Mouse (Mus musculus) heart, postnatal 36 days (tissue): ENCODE data around the gene Naaladl1. TPM values are rescaled to one million over a fixed set of nuclear protein-coding genes. Genes with fewer than 3 reads are reported as not detected.

Source experiments
- DNase-seq, 2 experiments: peaks; one replicate each; pipeline ENCODE4 v3.0.0; 2021 to 2022
- intact Hi-C: fragments of 180-260 bp; cut with DNase I; formaldehyde crosslinking; loops from one replicate; pipeline ENCODE4 v1.15.1; 2025
- total RNA-seq, 2 experiments: library from RNA; stranded (reverse); gene quantifications; 2 replicates each; pipeline ENCODE4 v1.2.3; 2021

Naaladl1 gene
- not detected for total RNA-seq

DNA sequence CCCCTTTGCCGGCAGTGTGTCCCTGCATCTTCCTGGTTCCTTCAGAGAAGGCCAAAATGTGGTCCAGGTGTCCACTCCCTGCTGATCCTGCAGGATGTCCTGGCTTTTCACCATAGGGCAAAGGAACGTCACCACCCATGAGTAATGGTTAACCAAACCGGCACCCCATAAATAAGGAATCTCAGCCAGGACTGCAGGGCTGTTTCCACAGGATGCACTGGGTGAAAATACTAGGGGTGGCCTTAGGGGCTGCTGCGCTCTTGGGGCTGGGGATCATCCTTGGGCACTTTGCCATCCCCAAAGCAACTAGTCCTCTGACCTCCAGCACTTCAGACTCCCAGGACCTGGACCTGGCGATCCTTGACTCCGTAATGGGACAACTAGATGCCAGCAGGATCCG lies at the start of gene Naaladl1:
Gene Naaladl1, plus strand, starts transcription at position 197 of the 400 bp plus-strand sequence.
- intact Hi-C loops = no loop called here
- DNase-seq = no peak

DNA sequence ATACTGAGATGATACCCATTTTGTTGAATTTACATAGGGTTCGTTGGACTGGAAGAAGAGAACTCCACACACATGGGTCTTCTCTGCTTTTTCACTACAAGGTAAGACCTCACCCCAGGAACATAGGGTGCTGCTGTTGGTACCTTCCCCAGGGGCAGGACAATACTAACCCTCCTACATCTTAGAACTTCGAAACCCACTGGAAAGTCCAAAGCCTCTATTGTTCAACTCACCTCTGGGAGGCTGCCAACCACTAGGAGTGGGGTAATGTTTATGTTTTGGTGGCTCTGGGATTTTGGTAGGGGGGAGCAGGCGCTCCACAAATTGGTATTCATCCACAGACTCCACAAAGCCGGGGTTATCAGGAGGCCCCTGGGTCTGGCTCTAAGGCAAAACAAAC lies 48.9 kb upstream of the Naaladl1 start:
- DNase-seq = no peak
- intact Hi-C loops = loop anchor here (1.0 kb wide), 1 partner anchor 28 kb away; the partner anchor contains the start of genes Cdca5 and Zfpl1

DNA sequence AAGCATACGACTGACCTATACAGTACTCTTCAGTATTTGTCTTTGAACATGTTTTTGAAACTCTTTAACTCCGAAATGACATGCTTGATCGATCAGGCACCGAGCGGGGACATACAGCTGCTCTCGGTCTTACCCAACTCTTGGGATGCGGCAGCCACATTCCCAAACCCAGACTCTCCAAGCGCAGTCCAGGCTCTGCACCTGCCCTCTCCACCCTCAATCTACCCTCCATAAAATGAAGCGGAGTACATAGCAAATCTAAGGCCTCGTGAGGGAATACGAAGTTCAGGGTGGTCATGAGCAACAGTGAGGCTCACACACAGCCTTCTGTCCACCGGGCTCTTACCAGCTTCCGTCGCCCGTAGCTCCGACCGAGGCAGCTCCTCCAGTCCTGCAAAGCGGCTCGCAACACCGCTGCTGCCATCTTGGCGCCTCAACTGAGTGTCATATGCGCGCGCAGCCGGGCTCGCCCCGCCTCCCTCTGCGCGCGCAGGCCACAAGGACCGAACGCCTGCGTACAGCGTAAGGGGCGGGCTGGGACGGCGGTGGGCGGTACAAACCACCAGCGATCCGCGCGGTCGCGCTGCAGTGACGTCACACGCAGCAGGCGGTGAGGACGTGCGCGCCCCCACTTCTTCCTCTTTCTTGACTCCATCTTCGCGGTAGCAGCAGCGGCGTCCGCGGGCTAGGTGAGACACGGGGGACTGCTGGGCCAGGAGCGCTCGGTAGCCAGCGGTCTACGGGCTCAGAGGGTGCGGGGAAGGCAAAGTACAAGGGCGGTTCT lies 48.1 kb upstream of the Naaladl1 start, which contains the start of the genes Mrpl49 and Fau:
Gene Mrpl49, minus strand, starts transcription at position 473 of the 784 bp plus-strand sequence.
Gene Fau, plus strand, starts transcription at position 532 of the 784 bp plus-strand sequence.
- intact Hi-C loops = loop anchor here (1.0 kb wide), 1 partner anchor 27 kb away; the partner anchor contains the start of genes Cdca5 and Zfpl1
- peak; percentile 98 to 99 for DNase-seq

DNA sequence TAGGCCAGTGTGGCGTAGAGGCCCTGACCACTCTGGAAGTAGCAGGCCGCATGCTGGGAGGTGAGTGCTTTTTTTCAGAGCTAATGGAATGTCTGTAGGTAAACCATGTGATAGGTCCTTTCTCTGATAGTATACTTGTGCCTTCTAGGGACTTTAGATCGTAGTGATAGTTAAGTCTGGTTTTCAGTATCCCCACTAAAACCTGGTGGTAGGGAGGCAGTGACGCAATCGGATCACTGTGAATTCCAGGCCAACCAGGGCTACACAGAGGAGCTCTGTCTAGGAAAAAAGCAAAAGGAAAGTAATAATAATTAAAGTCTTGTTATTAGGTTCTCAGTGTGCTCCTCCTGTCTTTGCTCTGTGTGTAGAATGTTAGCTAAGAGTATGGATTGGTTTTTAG lies 47.1 kb upstream of the Naaladl1 start:
- DNase-seq = no peak
- intact Hi-C loops = no loop called here

DNA sequence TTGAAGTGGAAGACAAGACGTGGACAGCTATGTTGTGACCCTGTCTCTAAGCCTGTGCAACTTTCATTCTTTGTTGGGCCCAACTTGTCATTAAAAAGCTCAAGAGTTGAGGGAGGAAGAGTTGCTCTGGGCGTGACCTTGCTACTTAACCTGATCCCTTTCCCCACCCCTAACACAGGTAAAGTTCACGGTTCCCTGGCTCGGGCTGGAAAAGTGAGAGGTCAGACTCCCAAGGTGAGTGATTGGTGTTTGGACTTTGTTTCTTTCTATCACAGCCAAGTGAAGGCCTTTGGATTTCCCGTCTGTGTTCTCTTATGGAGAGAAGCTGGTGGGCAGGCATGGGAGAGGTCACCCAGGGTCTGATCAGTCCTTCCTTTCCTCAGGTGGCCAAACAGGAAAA lies 46.6 kb upstream of the Naaladl1 start:
- intact Hi-C loops = no loop called here
- no peak for DNase-seq

DNA sequence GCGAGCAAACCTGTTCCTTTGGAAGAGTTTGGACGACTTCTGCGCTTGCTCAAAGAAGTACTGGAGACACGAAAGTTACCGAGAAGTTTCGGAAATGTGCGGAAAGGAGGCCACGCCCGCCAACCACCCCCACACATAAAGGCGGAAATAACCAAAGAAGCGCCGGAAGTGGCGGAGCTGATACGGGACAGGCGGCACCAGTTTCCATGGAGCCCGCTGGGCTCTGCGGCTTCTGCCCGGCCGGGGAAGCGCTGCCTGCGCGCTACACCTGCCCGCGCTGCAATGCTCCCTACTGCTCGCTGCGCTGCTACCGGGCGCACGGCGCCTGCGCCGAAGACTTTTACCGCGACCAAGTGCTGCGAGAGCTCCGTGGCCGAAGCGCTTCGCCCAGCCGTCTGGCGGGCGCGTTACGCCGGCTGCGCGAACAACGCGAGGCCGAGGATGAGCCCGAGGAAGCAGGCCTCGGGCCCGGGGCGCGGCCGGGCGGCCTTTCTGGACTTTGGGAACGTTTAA lies 44.5 kb upstream of the Naaladl1 start, which contains the start of gene Znhit2:
Gene Znhit2, plus strand, starts transcription at position 172 of the 513 bp plus-strand sequence.
- DNase-seq = peak; percentile 90 to 93
- intact Hi-C loops = loop anchor here (5.0 kb wide), 2 partner anchors 149 to 181 kb away; partner anchors contain the start of genes Atg2a and Dpf2

DNA sequence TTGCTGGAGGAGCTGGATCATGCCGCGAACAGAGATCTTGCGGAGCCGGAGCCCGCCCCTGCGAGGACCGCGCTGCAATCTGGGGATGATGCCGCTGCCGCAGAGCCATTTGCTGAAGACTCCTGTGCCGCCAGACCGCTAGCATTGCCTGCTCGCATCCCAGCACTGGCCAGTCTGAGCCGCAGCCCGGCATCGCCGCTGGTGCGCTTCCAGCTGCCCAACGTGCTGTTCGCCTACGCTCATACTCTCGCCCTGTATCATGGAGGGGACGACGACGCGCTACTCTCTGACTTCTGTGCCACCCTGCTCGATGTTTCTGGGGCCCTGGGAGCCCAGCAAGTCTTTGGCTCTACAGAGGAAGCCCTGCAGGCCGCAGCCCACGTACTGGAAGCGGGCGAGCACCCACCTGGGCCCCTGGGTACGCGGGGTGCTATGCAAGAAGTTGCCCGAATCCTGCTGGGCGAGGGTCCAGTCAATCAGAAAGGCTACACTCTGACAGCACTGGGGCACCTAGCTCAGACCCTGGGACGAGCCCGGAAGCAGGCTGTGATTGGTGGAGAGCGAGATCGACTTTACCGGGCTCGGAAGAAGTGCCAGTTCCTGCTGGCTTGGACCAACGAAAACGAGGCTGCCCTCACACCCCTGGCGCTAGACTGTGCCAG lies 43.8 kb upstream of the Naaladl1 start:
- intact Hi-C loops = loop anchor here (5.0 kb wide), 2 partner anchors 149 to 181 kb away; partner anchors contain the start of genes Atg2a and Dpf2
- no peak for DNase-seq

DNA sequence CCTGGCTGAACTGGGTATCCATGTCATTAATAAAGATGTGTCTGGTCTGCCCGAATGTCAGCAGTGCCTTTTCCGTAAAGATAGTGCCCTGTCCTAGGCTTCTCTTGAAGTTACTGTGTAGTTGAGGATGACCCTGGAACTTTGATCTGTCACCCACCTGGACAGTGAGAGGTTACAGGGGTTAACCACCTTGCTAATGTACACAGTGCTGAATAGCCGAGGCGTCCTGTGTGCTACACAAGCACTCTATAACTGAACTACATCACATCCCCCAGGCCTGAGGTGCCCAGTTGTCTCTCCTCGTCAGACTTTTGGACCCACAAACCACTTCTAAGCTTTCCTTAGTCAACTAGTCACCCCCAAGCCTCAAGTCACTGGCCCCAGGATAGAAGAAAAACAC lies 43.2 kb upstream of the Naaladl1 start:
- intact Hi-C loops = loop anchor here (5.0 kb wide), 2 partner anchors 150 to 180 kb away; partner anchors contain the start of genes Atg2a and Dpf2
- DNase-seq = no peak

DNA sequence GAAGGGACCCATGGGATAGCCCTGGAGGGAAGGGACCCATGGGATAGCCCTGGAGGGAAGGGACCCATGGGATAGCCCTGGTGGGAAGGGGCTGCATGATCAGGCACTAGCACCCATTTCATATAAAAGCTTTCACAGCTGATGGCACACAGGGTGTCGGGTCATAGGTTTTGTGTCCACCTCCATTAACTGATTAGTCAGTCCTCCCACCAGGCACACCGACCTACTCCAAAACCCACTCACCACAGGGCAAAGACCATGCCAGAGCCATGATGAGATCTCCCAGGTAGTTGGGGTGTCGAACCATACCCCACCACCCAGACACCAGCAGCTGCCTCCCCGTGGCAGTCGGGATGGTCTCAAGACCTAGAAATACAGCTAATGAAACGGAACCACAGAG lies 42.5 kb upstream of the Naaladl1 start:
- DNase-seq = no peak
- intact Hi-C loops = loop anchor here (5.0 kb wide), 2 partner anchors 151 to 179 kb away; partner anchors contain the start of genes Atg2a and Dpf2

DNA sequence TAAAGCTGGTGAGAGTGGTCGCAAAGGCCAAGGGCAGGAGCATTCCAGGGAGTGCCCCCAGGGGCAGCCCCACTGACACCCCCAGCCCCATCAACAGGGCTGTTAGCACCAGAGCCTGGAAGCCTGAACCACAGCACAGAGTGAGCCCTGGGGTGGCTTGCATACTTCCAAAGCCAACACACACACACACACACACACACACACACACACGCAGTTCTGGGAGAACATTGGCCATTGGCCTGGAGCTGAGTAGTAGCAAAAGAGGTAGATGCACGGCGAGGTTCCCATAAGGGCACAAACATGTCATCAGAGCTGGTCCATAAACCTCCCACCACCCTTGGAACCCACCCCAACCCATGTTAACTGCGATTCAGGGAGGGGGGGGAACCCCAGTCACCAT lies 39.0 kb upstream of the Naaladl1 start:
- intact Hi-C loops = no loop called here
- DNase-seq = no peak

DNA sequence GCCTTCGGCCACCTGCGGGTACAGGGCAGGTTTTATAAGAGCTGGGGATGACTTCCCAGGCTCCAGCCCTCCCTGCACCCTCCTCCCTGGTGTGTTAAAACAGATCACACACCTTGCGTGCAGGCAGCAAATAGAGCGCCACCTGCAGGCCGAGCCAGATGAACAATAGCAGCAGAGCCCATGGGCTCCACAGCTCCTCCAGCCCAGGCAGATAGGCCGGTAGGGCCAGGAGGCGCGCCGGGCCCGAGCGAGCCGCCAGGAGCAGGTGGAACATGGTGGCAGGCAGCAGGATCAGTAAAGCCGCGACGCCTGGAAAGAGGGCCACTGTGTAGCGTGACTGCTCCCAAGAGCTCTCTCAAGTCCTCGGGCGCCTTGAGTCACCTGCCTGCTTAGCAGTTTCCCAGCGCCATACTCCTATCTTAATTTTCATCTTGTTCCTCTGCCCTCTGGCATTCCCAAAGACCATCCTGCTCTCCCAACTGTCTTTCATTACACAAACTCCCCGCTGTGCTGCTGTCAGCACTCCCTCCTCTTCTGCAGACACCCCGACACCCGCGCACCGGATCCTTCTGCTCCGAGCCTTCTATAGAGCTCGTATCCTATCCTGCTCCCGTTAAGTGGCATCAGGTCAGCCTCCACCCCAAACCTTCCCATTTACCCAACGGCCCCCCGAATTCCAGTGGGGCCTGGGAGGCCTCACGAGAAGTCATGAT lies 38.4 kb upstream of the Naaladl1 start:
- peak; percentile 69 to 78 for DNase-seq
- intact Hi-C loops = no loop called here

DNA sequence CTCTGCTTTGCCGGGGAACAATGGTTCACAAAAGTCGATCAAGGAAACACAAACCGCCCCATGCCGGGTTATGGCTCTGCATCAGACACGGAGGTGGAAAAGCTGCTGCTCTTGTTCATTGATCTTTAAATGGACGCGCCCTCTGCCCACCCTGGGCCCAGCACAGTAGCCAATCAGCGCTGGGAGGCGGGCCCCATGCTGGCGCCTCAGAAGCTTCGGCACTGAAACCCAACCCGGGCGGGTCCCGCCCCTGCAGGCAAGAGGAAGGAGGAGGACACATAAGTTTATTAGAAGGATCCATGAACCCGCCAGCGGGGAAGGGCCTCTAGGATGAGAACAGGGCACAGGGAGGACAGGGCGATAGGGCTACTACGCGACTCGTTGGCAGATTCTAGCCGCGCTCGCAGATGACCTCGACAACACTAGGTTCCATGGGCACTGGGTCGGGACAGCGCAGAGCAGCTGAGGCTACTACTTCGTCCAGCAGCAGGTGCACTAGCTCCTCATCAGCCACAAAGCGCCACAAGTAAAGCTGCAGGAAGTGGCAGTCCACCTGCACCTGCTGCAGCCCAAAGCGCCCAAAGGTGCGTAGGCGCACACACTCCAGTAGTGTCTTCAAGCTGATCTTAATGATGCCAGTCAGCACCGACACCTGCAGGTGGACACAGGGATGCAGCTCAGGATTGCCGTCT lies 37.7 kb upstream of the Naaladl1 start, which contains the start of gene Tm7sf2:
Gene Tm7sf2, minus strand, starts transcription at position 650 of the 692 bp plus-strand sequence.
- intact Hi-C loops = no loop called here
- peak; percentile 87 for DNase-seq

DNA sequence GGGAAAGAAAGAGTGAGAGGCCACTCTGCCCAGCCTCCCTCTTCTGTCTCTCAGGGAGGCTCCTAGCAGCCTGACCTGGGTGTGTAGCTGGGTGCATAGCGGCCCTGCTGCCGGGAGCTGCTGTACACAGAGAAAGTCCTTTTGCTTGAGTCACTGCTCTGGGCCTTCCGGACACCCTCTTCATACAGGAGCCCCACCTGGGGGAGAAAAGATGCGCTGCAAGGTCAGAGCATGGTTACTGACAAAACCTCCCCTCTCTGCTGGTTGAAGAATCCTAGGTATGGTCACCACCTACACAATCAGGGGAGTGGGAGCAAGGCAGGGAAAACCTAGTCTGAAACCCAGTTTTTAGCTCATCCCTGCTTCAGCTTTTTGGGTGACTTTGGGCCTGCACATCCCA lies 36.6 kb upstream of the Naaladl1 start:
- intact Hi-C loops = no loop called here

DNA sequence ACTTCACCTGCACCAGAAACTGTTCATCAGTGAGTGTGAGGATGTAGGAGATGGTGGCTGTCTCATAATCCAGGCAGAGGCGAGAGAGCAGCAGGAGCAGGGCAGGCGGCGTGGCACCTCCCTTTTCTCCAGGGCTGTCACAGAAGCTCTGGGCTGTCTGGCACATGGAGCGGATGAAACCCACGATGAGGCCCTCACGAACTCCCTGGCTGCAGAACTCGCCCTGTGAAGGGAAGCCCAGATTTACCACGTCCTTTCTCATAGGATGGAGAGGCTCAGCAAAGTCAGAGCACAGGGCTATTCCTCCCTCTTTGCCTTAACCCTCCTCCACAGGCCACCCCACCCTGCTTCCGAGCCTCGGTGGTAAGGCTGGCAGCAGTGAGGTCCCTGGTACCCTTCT lies 35.7 kb upstream of the Naaladl1 start:
- DNase-seq = no peak
- intact Hi-C loops = no loop called here

More for the DNA sequence above, 36.6 kb upstream of the Naaladl1 start:
- no peak for DNase-seq

DNA sequence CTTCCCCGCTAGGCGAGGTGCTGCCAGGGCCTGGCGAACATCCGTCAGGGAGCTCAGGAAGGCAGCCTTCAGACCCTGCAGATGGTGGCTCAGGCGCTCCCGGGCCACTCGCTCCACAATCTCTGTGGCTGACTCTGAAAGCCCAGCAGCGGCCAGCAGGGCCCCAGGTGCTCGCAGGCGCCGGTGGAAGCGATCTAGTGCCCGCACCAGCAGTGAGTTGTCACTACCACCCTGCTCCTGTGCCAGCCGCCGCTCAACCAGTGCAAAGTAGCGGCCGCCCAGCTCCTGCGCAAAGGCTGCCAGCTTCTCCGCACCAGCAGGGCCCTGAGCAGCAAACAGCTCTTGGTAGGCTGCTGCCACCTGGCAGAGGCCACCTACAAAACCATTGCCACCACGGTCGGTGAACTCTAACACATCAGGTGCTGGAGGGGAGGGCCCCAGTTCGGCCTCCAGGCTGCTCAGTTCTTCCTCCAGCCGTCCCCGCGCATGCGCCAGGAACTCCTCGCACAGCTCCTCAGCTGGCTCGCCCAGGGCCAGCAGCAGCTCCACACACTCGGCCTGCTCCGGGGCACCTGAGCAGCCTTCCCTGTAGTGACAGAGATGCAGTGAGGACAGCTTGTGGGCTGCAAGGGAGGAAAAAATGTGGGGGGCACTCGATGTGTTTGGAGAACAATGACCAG lies 34.9 kb upstream of the Naaladl1 start:
- no peak for DNase-seq
- intact Hi-C loops = no loop called here

DNA sequence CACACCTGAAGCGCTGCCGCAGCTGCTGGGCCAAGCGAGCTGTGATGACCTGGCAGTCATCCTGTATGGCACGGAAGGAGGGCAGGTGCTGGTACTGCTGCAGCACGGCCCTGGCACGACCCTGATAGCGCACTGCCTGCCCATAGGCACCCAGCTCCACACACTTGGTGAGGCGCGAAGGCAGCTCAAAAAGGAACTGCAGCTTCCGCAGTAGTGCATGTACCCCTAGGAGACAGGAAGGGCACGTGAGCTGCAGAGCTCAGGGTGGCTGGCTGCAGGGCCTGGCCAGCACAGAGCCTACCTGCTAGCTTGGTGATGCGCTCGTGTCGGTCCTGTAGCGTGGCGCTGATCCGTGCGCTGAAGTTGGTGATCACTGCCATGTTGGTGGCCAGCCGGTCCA lies 34.3 kb upstream of the Naaladl1 start:
- intact Hi-C loops = no loop called here
- DNase-seq = no peak

DNA sequence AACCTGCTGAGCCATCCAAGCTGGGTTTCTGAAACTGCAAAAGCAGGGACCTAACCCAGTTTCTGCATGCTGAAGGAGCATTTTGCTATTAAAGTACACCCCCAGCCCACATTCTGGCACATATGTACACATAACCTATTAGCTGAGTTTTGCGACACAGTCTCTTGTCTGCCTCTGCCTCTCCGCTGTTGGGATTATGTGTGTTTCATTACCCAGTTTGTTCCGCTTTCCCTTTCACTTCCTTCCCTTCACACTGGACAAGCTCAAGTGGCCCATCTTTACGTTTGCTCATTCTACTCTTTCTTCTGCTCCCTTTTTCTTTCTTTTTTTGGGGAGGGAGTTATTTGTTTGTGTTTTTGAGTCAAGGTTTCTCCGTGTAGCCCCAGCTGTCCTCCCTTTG lies 31.7 kb upstream of the Naaladl1 start:
- intact Hi-C loops = no loop called here
- DNase-seq = no peak

DNA sequence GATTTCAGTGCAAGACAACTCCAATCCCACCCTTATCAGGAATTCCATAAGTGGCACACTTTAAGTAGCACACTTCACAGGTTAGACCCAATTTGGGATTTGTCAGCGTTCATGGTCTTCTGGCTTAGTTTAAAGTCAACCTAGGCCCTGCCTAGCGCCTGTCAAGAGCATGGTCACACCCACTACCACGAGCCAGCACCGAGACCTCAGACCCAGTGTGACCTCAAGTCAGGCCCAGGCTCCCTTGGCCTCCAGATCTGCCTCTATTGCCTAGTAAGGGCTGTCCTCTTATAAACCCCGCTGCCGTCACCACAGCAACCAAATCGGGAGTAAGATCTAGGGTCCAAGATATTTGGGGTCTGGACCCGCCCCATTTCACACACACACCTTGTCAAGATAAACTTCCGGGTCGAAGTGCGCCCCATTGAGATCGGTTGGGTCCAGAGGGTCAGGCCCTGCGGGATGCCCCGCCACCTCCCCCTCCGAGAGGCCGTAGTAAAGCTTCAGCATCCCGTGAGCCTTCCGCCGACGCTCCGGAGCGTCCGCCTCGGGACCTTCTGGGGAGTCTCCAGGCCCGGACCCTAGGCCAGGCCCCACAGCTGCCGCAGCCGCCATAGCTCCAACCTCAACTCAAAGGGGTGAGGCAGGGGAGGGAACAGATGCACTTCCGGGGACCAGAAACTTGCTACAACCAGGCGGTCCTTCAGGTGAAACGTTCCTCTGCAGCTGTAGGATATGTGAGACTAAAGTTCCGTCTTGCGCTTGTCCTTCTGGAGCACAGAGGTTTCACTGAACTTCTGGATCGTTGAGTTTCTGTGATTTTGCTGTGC lies 28.8 kb upstream of the Naaladl1 start, which contains the start of gene Vps51:
Gene Vps51, minus strand, starts transcription at position 668 of the 830 bp plus-strand sequence.
- peak; percentile 86 to 87 for DNase-seq
- intact Hi-C loops = loop anchor here (5.0 kb wide), 1 partner anchor 256 kb away; the partner anchor contains the start of gene Men1
